Mouse (Mus musculus) frontal cortex, postnatal 14 days (tissue): ENCODE measurements at regions not wholly inside any gene's neighbourhood (a gene's known extent, or its start where the extent isn't known, plus 50 kb on each side); places are given as distances from the start of the nearest gene placed in this dataset.

Experiments
- DNase-seq, 2 experiments: peaks; one replicate each; pipeline ENCODE4 v3.0.0; 2022; ENCODE audit warnings: low spot score in 2 of 2

GRCm38 (mm10) chr17:85932360-85933132 is 212.4 kb downstream of the Srbd1 start:
- no peak for DNase-seq

DNA sequence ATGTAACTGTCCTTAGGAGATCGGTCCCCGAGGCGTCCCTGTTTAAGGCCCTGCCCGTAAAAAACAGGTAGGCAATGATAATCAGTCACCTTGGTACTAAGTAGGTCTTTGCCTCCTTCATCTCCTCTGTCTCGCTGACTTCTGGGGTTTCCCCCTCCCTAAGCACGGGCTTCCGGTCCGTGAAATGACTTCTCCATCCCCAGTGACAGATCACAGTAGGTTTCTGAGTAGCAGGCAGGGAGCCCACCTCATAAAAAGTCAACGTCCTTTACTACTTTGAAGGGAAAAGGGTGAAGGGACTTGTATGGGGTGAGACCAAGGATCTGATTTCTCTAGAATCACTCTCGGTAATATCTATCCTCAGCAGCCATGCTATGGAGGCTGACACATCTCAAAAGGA is 213.0 kb downstream of the Srbd1 start:
- no peak for DNase-seq

DNA sequence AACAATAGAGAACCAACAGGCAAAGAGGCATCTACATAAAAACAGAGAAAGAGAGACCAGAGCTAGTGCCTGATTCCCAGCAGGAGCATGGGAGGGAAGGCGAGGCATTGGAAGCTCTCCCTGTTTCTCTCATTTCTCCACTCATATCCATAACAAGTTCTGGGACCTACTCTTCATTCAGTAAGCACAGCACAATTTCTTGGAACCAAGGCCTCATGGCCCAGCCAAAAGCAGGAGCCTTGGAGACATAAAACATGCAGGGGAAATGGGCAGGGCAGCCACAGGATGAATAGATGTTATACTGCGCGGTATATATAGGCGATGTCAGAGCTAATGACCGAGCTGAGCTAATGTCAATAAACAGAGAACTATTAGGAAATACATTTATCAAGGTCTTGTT is 214.2 kb downstream of the Srbd1 start:
- DNase-seq, result no peak

GRCm38 (mm10) chr17:85930331-85930730 is 214.6 kb downstream of the Srbd1 start:
- DNase-seq, result no peak

GRCm38 (mm10) chr17:85929699-85930286 is 215.2 kb downstream of the Srbd1 start:
- DNase-seq, result no peak

DNA sequence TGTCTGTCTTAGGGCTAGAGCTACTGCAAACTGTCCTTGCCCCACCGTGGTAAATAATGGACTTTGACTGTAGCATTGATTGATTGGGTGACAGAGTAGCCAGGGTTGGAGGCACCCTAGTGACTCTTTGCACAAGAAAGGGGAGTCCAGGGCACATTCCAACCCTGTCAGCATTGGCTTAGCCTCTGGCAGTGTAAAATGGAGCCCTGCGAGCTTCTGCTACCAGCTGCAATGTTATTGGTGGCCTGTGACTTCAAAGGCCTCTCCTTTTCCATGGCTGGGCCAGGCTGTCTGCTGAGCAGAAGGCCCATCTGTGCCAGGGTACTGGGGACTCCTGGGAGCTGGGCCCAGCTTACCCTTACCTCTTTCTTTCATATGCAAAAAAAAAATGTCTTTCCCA is 216.4 kb downstream of the Srbd1 start:
- DNase-seq, result no peak

DNA sequence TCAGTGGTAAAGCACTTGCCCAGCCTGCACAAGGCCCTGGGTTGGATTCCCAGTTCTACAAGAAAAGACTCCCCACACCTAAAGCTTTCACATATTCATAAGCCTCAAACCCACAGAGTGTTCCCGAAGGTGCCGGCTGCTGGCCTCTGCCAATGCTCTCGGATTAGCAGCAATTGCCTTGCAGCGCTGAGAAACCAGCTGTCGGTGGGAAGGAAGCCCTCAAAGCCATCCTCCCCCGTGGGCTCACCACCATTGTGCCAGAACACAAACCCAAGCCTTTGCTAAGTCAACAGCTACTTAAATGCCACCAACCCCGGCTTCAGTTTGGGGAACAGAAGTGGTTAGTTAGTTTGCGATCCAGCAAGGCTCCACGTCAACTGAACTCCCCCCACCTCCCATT is 217.7 kb downstream of the Srbd1 start:
- no peak for DNase-seq

- DNase-seq, result no peak
Observed at GRCm38 (mm10) chr17:85926044-85926443, 218.9 kb downstream of the Srbd1 start.

DNA sequence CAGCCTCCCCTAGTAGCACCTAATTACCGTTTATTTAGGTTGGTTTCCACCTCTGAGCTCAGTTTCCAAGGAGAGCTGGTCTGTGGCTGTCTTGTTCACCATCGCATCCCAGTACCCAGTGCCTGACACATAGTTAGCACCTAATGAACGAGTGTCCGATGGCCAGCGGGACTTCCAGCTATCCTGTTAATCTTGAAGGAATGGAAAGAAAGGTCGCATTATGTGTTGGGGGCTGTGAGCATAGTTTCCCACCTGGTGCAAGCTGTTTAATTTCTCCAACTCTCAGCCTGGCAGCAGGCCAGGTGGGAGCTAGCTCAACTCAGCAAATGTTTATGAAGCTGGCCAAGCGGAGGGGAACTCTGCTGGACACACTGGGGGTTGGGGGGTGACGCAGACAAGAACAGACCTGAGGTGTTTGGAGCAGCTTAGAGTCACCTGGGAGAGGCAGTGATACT is 223.7 kb downstream of the Srbd1 start:
- no peak for DNase-seq

DNA sequence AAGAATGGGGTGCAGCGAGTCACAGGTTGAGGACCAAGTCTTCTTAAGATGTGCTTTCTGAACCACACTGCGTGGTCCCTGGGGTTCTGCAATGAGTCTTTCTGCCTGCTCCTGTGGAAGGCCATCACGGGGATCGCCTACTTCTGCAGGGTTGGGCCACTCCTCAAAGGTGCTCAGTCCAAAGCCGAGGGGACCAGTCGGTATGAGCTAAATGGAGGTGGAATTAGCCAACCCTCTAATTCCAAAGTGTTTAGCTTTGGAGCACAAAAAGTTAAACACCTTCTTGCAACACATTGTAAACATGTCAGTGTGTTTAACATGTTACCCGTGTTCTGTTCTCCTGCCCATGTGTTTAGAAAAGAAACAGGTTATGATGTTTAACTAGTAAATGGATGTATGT is 225.1 kb downstream of the Srbd1 start:
- no peak for DNase-seq

DNA sequence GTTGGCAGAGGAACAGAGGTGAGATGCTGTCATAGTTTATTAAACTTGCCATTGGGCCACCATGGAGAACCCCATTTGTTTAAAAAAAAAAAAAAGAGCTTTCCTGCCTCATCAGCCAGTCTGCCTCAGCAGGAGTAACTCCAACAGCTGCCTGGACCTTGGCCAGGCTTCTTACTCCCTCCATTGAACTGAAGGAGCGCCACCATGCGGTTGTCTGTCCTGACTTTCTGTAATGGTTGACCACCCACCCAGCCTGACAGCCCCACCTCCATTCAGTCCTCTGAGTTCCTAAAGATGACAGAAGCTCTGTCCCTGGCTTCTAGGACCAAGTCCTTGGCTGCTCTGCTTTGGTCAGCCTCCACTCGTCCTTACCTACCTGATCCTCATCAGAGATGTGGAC is 227.8 kb upstream of the Six2 start:
- no peak for DNase-seq

DNA sequence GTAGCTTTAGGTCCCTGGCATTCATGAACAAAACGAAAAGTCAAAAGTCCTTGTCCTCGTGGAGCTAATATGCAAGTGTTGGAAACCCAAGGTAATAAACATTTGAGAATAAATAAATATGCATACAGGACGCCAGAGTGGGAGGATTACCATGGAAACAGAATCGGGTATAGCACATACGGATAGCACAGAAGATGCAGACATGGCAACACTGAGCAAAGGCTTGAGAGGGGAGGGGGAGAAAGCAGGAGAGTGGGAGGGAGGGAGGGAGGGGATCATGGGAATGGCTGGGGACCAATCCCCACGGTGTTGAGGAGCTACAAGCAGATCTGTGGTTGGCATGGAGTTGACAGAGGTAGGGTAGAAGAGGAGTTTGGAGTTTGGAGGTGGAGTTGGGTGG is 226.0 kb upstream of the Six2 start:
- DNase-seq, result no peak

DNA sequence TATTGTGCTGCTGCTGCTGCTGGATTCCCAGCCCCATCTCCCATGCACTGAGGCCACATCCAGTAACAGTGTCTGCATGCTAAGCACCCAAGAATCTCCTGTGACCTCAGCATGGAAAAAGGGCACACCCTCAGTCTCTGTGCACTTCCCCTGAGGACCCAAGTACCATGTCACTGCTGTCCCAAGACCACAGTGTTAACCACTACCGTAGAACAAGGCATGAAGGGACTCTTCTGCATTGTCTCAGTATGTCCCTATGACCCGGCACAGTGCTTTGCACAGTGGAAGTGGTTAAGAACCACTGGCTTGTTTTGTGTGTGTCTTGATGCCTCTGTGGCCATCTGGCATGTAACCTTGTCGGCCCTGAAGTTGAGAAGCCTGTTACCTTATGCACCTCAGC is 220.6 kb upstream of the Six2 start:
- DNase-seq, result no peak

DNA sequence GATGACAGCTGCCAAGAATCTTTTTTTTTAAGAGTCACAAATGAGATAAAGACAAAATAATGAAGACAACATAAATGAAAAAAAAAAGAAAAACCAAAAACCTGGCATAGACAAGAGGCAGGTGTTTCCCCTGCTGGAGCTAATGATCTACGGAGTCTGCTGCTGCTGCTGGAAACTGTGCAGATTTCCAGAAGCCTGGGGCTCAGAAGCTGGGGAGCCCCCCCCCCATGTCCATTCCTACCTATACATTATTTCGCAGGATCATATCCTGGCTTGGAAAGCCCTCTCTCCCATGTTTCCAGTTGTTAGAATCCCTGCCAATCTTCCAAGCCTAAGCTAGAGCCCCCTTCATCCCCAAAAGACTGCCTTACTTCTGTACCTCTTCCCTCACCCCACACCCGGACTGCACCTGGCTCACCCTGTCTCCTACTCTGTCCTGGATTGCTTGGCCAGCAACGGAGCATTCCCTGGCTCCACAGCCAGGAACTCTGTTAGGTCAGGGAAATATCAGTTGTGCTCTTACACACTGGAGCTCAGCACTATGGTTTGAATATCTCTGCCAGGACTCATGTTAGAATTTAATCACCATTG is 218.6 kb upstream of the Six2 start:
- no peak for DNase-seq

DNA sequence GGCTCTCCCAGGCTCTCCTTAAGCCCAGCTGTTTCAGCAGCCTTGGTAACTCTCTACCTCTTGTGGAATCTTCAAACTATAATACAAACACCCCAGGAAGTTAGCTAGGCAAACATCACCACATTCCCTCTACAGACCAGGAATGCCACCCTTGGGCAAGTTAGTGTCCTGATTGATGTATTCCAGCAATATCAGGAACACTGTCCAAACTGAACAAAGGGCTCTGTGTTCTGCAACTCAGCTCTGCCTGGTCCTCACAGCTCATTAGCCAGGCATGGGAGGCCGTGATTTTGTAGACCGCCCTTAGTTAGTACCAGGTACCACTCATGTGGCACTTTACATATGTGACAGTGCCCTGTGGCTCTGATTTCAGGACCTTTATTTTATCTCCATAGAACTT is 214.5 kb upstream of the Six2 start:
- DNase-seq, result no peak

GRCm38 (mm10) chr17:85899096-85899495 is 211.0 kb upstream of the Six2 start:
- DNase-seq, result no peak

- no peak for DNase-seq
Observed at GRCm38 (mm10) chr17:85895978-85896377, 207.9 kb upstream of the Six2 start.

GRCm38 (mm10) chr17:85891243-85891642 is 203.2 kb upstream of the Six2 start:
- DNase-seq, result no peak

GRCm38 (mm10) chr17:85889746-85890532 is 201.9 kb upstream of the Six2 start:
- no peak for DNase-seq

- DNase-seq, result no peak
Observed at GRCm38 (mm10) chr17:85888568-85889398, 200.7 kb upstream of the Six2 start.

DNA sequence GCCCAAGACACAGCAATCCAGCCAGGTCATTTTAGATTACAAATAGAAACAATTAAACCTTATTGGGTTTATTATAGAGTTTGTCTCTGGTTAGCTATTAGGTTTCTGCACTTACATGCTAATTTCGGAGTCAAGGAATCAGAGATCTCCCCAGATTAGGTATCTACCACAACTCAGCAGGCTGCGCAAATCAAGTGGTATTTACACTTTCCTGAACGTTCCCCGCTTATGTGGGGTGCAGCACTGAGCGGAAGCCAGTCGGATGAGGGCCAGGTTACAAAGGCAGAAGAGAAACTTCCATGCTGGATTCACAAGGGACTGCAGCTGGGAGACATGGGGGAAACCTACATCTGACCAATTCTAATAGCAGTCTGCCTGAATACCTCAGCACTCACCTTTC is 198.6 kb upstream of the Six2 start:
- DNase-seq, result no peak

GRCm38 (mm10) chr17:85886237-85886636 is 198.2 kb upstream of the Six2 start:
- no peak for DNase-seq
